ENCODE assay signal across 8 mouse cellular contexts in the genomic region with DNA sequence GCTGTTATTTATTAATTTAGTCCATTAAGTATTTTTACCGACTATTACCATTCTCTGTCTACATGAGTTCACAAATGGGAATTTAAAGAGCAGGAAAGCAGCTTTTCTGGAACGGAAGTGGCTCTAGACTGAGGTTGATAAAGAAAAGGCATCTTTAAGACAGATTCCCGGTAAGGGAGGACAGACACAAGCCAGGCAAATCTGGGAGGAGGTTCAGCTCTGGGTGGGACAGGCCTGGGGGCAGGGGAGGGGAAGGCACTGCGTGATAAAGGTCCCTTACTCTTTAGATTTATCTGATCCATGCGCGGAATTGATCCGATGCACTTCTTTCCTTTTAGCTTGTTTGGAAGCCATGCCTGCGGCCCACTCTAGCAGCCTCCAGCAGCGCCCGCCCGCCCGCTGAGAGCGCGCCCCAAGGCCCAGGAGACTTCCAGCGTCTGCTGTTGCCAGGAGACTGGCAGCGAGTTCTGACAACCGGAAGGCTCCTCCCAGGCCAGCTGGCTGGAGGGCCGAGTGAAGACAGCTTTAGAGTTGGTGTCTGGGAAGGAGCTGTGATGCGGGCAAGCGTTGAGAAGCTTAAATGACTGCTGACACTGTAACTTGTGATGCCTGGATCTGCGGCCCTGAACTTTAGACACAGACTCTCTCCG. TPM values are rescaled to one million over a fixed set of nuclear protein-coding genes. Genes with fewer than 3 reads are reported as not detected.
DNase-seq lines count a peak whose midpoint lies in the region; ATAC-seq lines count a peak whose summit lies in the region.

A gene (minus strand): TSS at position 366 of the 650 bp plus-strand sequence.

- no peak within 1 kb of the TSS for H3K27ac ChIP-seq in forebrain, embryonic 11.5 days (ENCODE audit: low read depth, low read length)
- H3K27ac ChIP-seq in heart, embryonic 12.5 days (ENCODE audit: poor library complexity, severe bottlenecking): peak within 1 kb of the TSS; percentile 9; the same call in 1 of the 2 replicates
- no peak within 1 kb of the TSS for H3K27ac ChIP-seq in kidney, embryonic 15.5 days
- H3K27ac ChIP-seq in limb, embryonic 12.5 days: no peak within 1 kb of the TSS
- peak within 1 kb of the TSS; percentile 71 for H3K27ac ChIP-seq in midbrain, embryonic 10.5 days (replicated peaks)

- peak within 1 kb of the TSS; percentile 42 for H3K4me2 ChIP-seq in forebrain, embryonic 11.5 days (ENCODE audit: low read depth, low read length, severe bottlenecking)
- peak within 1 kb of the TSS; percentile 64 for H3K4me2 ChIP-seq in heart, embryonic 12.5 days
- peak within 1 kb of the TSS; percentile 52 for H3K4me2 ChIP-seq in kidney, embryonic 15.5 days
- H3K4me2 ChIP-seq in limb, embryonic 12.5 days: peak within 1 kb of the TSS; percentile 58

- no peaks in the 10 kb centered on the region for H3K9me3 ChIP-seq in forebrain, embryonic 11.5 days (ENCODE audit: control insufficient read depth, low read length)
- H3K9me3 ChIP-seq in heart, embryonic 12.5 days (replicated peaks): no peaks in the 10 kb centered on the region
- H3K9me3 ChIP-seq in kidney, embryonic 15.5 days (replicated peaks): no peaks in the 10 kb centered on the region
- H3K9me3 ChIP-seq in limb, embryonic 12.5 days: no peaks in the 10 kb centered on the region
- no peaks in the 10 kb centered on the region for H3K9me3 ChIP-seq in midbrain, embryonic 10.5 days (replicated peaks)

- WGBS in forebrain, embryonic 11.5 days: 10% methylated on average over 22 of the region's 22 CpGs
- WGBS in heart, embryonic 12.5 days: 3% methylated on average over 22 of the region's 22 CpGs
- WGBS in kidney, embryonic 15.5 days: 6% methylated on average over 22 of the region's 22 CpGs
- 8% methylated on average over 22 of the region's 22 CpGs for WGBS in limb, embryonic 12.5 days
- WGBS in midbrain, embryonic 10.5 days: 8% methylated on average over 22 of the region's 22 CpGs

- ATAC-seq in cerebellum, adult (ENCODE audit: insufficient number of reproducible peaks, low FRiP score, low TSS enrichment): peak; percentile 75
- ATAC-seq in forebrain, embryonic 11.5 days (replicated peaks; ENCODE audit: low FRiP score): peak; percentile 86
- ATAC-seq in heart, embryonic 12.5 days (ENCODE audit: insufficient number of reproducible peaks, low FRiP score): peak; percentile 91
- peak; percentile 98 for ATAC-seq in kidney, embryonic 15.5 days (replicated peaks; ENCODE audit: low FRiP score)
- 0 out of 2 replicates have a peak, but pooled peaks have one; percentile 65 for ATAC-seq in limb, embryonic 12.5 days (ENCODE audit: insufficient number of reproducible peaks, insufficient read depth, low FRiP score, low TSS enrichment, low read depth)

- peak; percentile 72 for DNase-seq in forebrain, embryonic 11.5 days (ENCODE audit: low spot score)
- DNase-seq in midbrain, embryonic 10.5 days (ENCODE audit: low spot score): peak; percentile 70
- DNase-seq in spleen, postnatal 4 days (ENCODE audit: low spot score in 2 of 2): peak; percentile 29 to 70
- no peak for DNase-seq in adipocyte (ENCODE audit: low spot score)

- no peak within 1 kb of the TSS for H3K9ac ChIP-seq in forebrain, embryonic 11.5 days (ENCODE audit: low read length)
- H3K9ac ChIP-seq in heart, embryonic 12.5 days: peak within 1 kb of the TSS; percentile 33; the same call in 1 of the 2 replicates
- peak within 1 kb of the TSS; percentile 28; the same call in 1 of the 2 replicates for H3K9ac ChIP-seq in kidney, embryonic 15.5 days
- 0 out of 2 replicates have a peak within 1 kb of the TSS, but pooled peaks have one; percentile 40 for H3K9ac ChIP-seq in limb, embryonic 12.5 days (replicated peaks)

- H3K4me1 ChIP-seq in forebrain, embryonic 11.5 days (replicated peaks; ENCODE audit: control insufficient read depth, insufficient read depth, low read length): no peaks in the 10 kb centered on the region
- H3K4me1 ChIP-seq in heart, embryonic 12.5 days (replicated peaks): peaks cover 4% of the 10 kb centered on the region
- peaks cover 6% of the 10 kb centered on the region for H3K4me1 ChIP-seq in kidney, embryonic 15.5 days
- H3K4me1 ChIP-seq in limb, embryonic 12.5 days (replicated peaks): peaks cover 17% of the 10 kb centered on the region
- peaks cover 20% of the 10 kb centered on the region for H3K4me1 ChIP-seq in midbrain, embryonic 10.5 days

- no peak within 1 kb of the TSS for H3K4me3 ChIP-seq in forebrain, embryonic 11.5 days (ENCODE audit: low read depth, low read length)
- peak within 1 kb of the TSS; percentile 30 for H3K4me3 ChIP-seq in heart, embryonic 12.5 days
- peak within 1 kb of the TSS; percentile 29 for H3K4me3 ChIP-seq in kidney, embryonic 15.5 days (replicated peaks)
- peak within 1 kb of the TSS; percentile 22; the same call in 1 of the 2 replicates for H3K4me3 ChIP-seq in limb, embryonic 12.5 days (replicated peaks)
- peak within 1 kb of the TSS; percentile 46 for H3K4me3 ChIP-seq in midbrain, embryonic 10.5 days

- H3K27me3 ChIP-seq in forebrain, embryonic 11.5 days (ENCODE audit: control insufficient read depth, insufficient read depth, low read length): no peaks in the 10 kb centered on the region
- H3K27me3 ChIP-seq in heart, embryonic 12.5 days (replicated peaks): peaks cover 8% of the 10 kb centered on the region
- no peaks in the 10 kb centered on the region for H3K27me3 ChIP-seq in kidney, embryonic 15.5 days
- H3K27me3 ChIP-seq in limb, embryonic 12.5 days: no peaks in the 10 kb centered on the region; the same call in 1 of the 2 replicates
- H3K27me3 ChIP-seq in midbrain, embryonic 10.5 days (ENCODE audit: low read depth, poor library complexity, severe bottlenecking): no peaks in the 10 kb centered on the region

- H3K36me3 ChIP-seq in forebrain, embryonic 11.5 days (ENCODE audit: control insufficient read depth, insufficient read depth, low read length): no peaks in the 10 kb centered on the region
- H3K36me3 ChIP-seq in heart, embryonic 12.5 days: no peaks in the 10 kb centered on the region
- H3K36me3 ChIP-seq in kidney, embryonic 15.5 days: no peaks in the 10 kb centered on the region
- no peaks in the 10 kb centered on the region for H3K36me3 ChIP-seq in limb, embryonic 12.5 days
- no peaks in the 10 kb centered on the region for H3K36me3 ChIP-seq in midbrain, embryonic 10.5 days

RNA-seq across cellular contexts. Expression of the gene that starts here (rescaled TPM):
- polyA plus RNA-seq in forebrain, embryonic 11.5 days (2014; fragmentation: Nextera tagmentation; extraction: Ambion mirVana): 0.07 and 0.16 TPM in 2 replicates
- polyA plus RNA-seq in heart, embryonic 12.5 days (2016; fragmentation: Nextera tagmentation; extraction: Ambion mirVana): 0.22 TPM in 1 of 2 replicates, not detected in the other
- polyA plus RNA-seq in kidney, embryonic 15.5 days (2015; fragmentation: Nextera tagmentation; extraction: Ambion mirVana): 0.12 and 0.13 TPM in 2 replicates
- 0.16 and 0.33 TPM in 2 replicates for polyA plus RNA-seq in limb, embryonic 12.5 days (2016; fragmentation: Nextera tagmentation; extraction: Ambion mirVana)
- polyA plus RNA-seq in midbrain, embryonic 10.5 days (2016; fragmentation: Nextera tagmentation; extraction: Ambion mirVana): 0.11 and 0.16 TPM in 2 replicates

Comparison
In these comparisons a context has a peak if more than half of its experiments do, and no peak if none do; other contexts are left out.
1. Peak in DNase-seq, ATAC-seq and H3K4me2 ChIP-seq in forebrain, embryonic 11.5 days; RNA of the gene not detected or under 1 TPM.
2. Peak in ATAC-seq, H3K4me3 ChIP-seq, H3K27ac ChIP-seq, H3K9ac ChIP-seq and H3K4me2 ChIP-seq in heart, embryonic 12.5 days; RNA of the gene not detected or under 1 TPM.
3. Peak in ATAC-seq, H3K4me3 ChIP-seq, H3K9ac ChIP-seq and H3K4me2 ChIP-seq in kidney, embryonic 15.5 days; RNA of the gene not detected or under 1 TPM.
4. Peak in ATAC-seq, H3K4me3 ChIP-seq, H3K9ac ChIP-seq and H3K4me2 ChIP-seq in limb, embryonic 12.5 days; RNA of the gene not detected or under 1 TPM.
5. Peak in DNase-seq, H3K4me3 ChIP-seq and H3K27ac ChIP-seq in midbrain, embryonic 10.5 days; RNA of the gene not detected or under 1 TPM.